Mouse (Mus musculus): ENCODE measurements around the gene Sun3. TPM values are rescaled to one million over a fixed set of nuclear protein-coding genes. Genes with fewer than 3 reads are reported as not detected.
A peak's percentile ranks its signal among the peaks of the same experiment; 100 is the strongest.

Sun3 gene
- 0.22 TPM in 2 replicates for polyA plus RNA-seq (2015; fragmentation: Nextera tagmentation; extraction: Ambion mirVana)

DNA sequence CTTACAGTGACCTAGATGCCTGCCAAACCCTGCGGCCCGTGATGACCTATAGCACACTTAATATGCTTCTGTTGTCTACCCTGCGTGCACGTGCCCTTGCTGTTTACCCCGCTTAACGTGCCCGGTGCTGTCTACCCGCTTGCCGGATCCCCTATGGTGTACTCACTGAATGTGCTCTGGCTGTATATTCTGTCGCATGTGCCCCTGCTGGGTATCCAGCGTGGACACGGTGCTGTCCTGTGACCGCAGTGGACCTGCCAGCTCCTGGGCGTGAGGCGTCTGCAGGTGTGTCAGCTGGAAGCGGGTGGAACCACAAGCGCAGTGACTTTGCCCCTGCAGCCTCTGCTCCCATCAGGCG, at the start of gene Sun3:
Gene Sun3 (minus strand): TSS at position 289 of the 358 bp plus-strand sequence.
- H3K4me3 ChIP-seq (replicated peaks) = peak within 1 kb of the TSS; percentile 50
- no peak within 1 kb of the TSS for H3K9ac ChIP-seq
- peak within 1 kb of the TSS; percentile 93 for H3K4me2 ChIP-seq
- H3K4me1 ChIP-seq = peaks cover 5% of the 10 kb centered on the region; the same call in 1 of the 2 replicates
- peak; percentile 44; the same call in 1 of the 2 replicates for ATAC-seq (ENCODE audit: insufficient read depth, low FRiP score, low read depth)
- H3K27me3 ChIP-seq (replicated peaks) = no peaks in the 10 kb centered on the region
- H3K27ac ChIP-seq = no peak within 1 kb of the TSS
- under 1% methylated on average over 18 of the region's 18 CpGs for WGBS
- no peaks in the 10 kb centered on the region for H3K9me3 ChIP-seq
- H3K36me3 ChIP-seq = no peaks in the 10 kb centered on the region

DNA sequence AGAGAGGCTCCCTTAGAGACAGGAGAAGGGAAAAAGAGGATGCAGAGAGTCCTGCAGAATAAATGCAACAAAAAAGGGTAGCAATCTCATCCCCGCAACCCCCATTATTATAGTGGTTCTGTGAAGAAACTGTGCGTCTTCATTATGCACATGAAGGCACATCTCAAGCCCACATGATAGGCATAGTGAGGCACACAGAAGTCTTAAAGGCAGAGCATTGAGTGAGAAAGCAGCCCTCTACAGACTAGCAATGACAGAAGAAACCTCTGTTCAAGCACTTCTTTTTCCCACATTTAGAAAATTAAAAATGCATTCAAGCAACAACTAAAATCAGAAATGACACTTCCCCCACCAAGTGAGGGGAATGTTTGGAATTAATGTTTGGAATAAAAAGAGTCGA, 27.7 kb upstream of the Sun3 start:
- no peak overlapping the region for H3K4me3 ChIP-seq (replicated peaks)
- no peak for ATAC-seq (ENCODE audit: insufficient read depth, low FRiP score, low read depth)
- WGBS = 90% methylated on average over 3 of the region's 3 CpGs
- no peak overlapping the region for H3K27ac ChIP-seq
- H3K27me3 ChIP-seq (replicated peaks) = no peaks in the 10 kb centered on the region
- no peak overlapping the region for H3K9ac ChIP-seq
- H3K4me2 ChIP-seq = no peak overlapping the region
- no peaks in the 10 kb centered on the region for H3K36me3 ChIP-seq
- H3K9me3 ChIP-seq = no peaks in the 10 kb centered on the region
- no peaks in the 10 kb centered on the region for H3K4me1 ChIP-seq

DNA sequence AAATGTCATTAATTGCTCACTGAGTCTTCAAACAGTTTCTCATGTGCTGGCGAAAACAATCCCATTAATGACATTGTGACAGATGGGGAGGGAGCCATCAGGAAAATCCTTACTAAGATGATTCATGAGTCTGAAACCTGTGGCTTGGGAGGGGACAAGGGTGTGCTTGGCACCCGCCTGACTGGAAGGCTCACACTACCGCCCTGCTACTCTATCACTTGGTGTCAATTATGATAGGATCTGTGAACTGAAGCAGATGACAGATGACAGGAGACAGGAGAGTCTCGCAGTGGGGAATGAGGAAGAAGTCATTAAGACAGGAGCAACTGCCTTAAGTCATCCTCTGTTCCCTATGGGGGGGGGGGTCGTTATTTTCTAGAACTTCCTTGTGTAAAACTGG, 11.7 kb upstream of the Sun3 start:
- no peaks in the 10 kb centered on the region for H3K27me3 ChIP-seq (replicated peaks)
- WGBS = 42% methylated on average over 5 of the region's 5 CpGs
- no peak overlapping the region for H3K4me3 ChIP-seq (replicated peaks)
- H3K9ac ChIP-seq = no peak overlapping the region
- H3K4me2 ChIP-seq = no peak overlapping the region
- H3K9me3 ChIP-seq = no peaks in the 10 kb centered on the region
- peak; percentile 63; the same call in 1 of the 2 replicates for ATAC-seq (ENCODE audit: insufficient read depth, low FRiP score, low read depth)
- H3K36me3 ChIP-seq = no peaks in the 10 kb centered on the region
- H3K4me1 ChIP-seq = no peaks in the 10 kb centered on the region
- no peak overlapping the region for H3K27ac ChIP-seq

DNA sequence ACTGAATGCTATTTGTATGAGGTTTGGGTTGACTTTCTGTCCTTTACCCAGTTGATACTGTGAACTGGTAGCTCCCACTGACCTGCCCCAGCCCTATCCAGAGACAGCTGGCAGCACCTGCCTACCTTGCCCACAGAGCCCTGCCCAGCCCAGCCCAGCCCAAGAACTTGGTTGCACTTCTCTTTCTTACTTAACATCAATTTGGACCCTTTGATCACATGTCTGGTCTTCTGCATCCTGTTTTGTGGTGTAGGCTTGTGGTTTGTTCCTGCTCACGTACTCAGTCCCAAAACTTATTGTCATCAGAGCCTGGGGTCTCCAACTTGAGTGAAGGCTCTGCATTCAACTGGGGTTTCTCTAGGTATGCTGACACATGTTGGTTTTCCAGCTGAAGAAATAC, 11.2 kb upstream of the Sun3 start:
- Histone ChIP-seq H3K36me3 (no peaks in the 10 kb centered on the region), H3K4me3 (replicated peaks) (no peak overlapping the region), H3K9ac (no peak overlapping the region), H3K27me3 (replicated peaks) (no peaks in the 10 kb centered on the region), H3K4me1 (no peaks in the 10 kb centered on the region), H3K27ac (no peak overlapping the region), H3K4me2 (no peak overlapping the region), H3K9me3 (no peaks in the 10 kb centered on the region)
- ATAC-seq (ENCODE audit: insufficient read depth, low FRiP score, low read depth) = no peak
- 66% methylated on average over 1 of the region's 1 CpGs for WGBS

DNA sequence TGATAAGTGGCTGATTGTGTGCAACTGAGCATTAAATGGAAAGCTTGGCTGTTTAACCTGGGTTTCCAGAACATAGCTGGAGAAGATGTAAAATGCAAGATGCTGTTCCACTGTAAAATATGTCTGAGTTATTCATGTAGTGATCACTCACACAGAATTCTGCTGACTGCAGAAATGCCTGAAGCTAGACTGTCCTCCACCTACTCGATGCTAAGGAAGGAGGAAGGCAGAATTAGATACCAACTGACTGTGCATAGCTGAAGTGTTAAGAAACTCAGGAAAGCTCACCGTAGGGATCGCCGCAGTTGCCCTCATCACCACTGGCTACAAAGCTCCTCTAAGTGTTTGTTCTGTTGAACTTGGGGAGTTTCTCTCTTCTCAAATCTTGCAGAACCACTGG, 8.9 kb upstream of the Sun3 start:
- no peak for ATAC-seq (ENCODE audit: insufficient read depth, low FRiP score, low read depth)
- Histone ChIP-seq H3K9me3 (no peaks in the 10 kb centered on the region), H3K4me2 (no peak overlapping the region), H3K4me3 (replicated peaks) (no peak overlapping the region), H3K4me1 (no peaks in the 10 kb centered on the region), H3K36me3 (no peaks in the 10 kb centered on the region), H3K27me3 (replicated peaks) (no peaks in the 10 kb centered on the region), H3K9ac (no peak overlapping the region), H3K27ac (no peak overlapping the region)
- 93% methylated on average over 4 of the region's 4 CpGs for WGBS

DNA sequence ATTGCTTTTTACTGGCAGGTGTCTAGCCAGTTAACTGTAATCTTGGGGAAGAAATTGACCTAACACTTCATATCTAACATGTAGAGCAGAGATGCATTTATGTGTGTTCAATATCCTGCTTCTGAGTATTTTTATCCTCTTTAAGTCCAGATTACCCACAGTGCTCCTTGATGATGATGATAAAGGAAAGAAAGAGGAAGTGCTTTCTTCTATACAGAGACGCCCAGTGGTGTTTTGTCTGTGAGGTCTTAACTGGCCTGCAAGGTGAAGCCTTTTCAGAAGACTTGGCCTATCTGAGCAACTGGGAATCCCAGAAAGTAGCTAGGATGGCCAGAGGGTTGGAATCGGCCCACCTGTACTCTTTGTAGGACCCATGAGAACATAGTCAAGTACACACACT, 8.1 kb upstream of the Sun3 start:
- 88% methylated on average over 2 of the region's 2 CpGs for WGBS

DNA sequence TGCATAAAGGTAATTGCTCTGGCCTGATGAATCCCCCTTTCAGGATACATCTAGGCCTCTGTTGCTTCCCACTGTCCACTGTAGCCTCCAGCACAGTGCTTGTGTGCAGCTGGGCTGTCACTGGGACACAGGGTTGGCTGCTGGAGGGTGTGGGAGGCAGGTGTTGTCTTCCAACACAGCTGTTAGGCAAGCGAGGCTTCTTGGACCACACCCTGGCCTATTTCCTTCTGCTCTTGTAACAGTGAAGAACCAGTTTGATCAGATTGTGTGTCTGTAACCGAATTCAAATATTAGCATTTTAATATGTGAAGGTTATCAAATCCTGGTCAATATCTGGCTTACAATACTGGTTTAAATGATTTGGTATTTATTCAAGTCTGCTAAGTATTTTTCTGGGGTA, 3.1 kb upstream of the Sun3 start:
- Histone ChIP-seq H3K4me1 (peaks cover 5% of the 10 kb centered on the region; the same call in 1 of the 2 replicates), H3K9me3 (no peaks in the 10 kb centered on the region), H3K36me3 (no peaks in the 10 kb centered on the region), H3K27me3 (replicated peaks) (no peaks in the 10 kb centered on the region), H3K4me2 (no peak overlapping the region), H3K4me3 (replicated peaks) (no peak overlapping the region), H3K27ac (no peak overlapping the region), H3K9ac (no peak overlapping the region)
- no peak for ATAC-seq (ENCODE audit: insufficient read depth, low FRiP score, low read depth)
- WGBS = 50% methylated on average over 2 of the region's 2 CpGs

More for the DNA sequence above, 8.1 kb upstream of the Sun3 start:
- no peak for ATAC-seq (ENCODE audit: insufficient read depth, low FRiP score, low read depth)
- no peaks in the 10 kb centered on the region for H3K36me3 ChIP-seq
- no peaks in the 10 kb centered on the region for H3K4me1 ChIP-seq
- no peak overlapping the region for H3K27ac ChIP-seq
- H3K27me3 ChIP-seq (replicated peaks) = no peaks in the 10 kb centered on the region
- H3K4me2 ChIP-seq = no peak overlapping the region
- H3K9ac ChIP-seq = no peak overlapping the region
- no peak overlapping the region for H3K4me3 ChIP-seq (replicated peaks)
- H3K9me3 ChIP-seq = no peaks in the 10 kb centered on the region

DNA sequence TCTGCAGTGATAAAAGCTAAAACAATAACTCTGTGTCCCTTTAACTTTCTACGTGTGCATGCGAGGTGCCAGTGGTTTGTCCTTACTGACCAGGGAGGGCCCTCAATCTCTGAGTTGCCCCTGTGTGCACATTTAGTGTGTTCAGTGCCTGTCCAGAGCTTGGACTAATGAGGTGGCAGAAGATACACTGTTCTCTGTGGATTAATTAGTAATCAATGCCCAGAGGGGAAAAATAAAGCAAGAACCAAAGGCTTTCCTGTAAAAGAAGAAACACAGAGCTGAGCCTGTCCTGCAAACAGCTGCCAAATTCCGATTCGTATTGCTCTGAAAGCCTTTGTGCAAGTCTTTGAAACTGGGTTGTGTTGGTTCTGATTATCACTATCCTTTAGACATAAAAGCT, 1.4 kb upstream of the Sun3 start:
- 73% methylated on average over 4 of the region's 4 CpGs for WGBS
- no peak overlapping the region for H3K27ac ChIP-seq
- no peak for ATAC-seq (ENCODE audit: insufficient read depth, low FRiP score, low read depth)

DNA sequence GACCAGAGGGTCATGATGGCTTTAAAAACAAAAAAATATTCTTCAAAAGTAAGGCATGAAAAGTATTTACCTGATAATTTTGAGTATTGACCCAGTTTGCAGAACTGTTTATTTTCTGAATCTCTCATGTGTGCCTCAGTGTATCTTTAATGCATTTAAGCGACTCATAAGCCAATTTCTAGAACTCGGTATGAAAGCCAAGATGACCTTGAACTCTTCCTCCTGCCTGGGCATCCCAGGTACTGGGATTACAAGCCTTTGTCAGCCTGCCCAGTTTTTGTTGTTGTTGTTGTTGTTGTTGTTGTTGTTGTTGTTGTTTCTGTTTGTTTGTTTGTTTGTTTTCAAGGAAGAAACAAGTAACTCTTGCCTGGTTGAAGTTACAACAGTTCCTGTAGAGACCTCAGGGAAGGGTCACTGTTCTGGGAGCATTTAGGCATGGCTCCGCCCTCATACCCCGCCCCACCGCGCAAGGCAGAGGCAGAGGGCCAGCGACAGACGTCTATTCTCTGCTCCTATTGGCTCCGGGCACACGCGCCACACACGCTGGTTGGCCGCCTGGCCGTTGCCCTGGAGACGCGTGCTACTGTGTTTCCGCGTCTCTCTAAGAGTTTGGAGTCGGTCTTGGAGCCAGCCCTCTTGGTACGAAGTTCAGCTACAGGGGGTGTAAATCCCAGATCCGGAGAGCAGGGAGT, 634 bp downstream of the Sun3 start, which contains the start of gene Gm11992:
Gene Gm11992 (plus strand): TSS at position 584 of the 692 bp plus-strand sequence.
- Histone ChIP-seq H3K27ac (no peak within 1 kb of the TSS), H3K27me3 (replicated peaks) (no peaks in the 10 kb centered on the region), H3K36me3 (no peaks in the 10 kb centered on the region), H3K4me1 (peaks cover 5% of the 10 kb centered on the region; the same call in 1 of the 2 replicates), H3K4me2 (peak within 1 kb of the TSS; percentile 93), H3K9ac (no peak within 1 kb of the TSS), H3K9me3 (no peaks in the 10 kb centered on the region), H3K4me3 (replicated peaks) (peak within 1 kb of the TSS; percentile 50)
- WGBS = 3% methylated on average over 21 of the region's 21 CpGs
- ATAC-seq (ENCODE audit: insufficient read depth, low FRiP score, low read depth) = peak; percentile 99

More for the DNA sequence above, 1.4 kb upstream of the Sun3 start:
- Histone ChIP-seq H3K4me3 (replicated peaks) (no peak overlapping the region), H3K4me1 (peaks cover 5% of the 10 kb centered on the region; the same call in 1 of the 2 replicates), H3K4me2 (no peak overlapping the region), H3K36me3 (no peaks in the 10 kb centered on the region), H3K9ac (no peak overlapping the region), H3K27me3 (replicated peaks) (no peaks in the 10 kb centered on the region), H3K9me3 (no peaks in the 10 kb centered on the region)

DNA sequence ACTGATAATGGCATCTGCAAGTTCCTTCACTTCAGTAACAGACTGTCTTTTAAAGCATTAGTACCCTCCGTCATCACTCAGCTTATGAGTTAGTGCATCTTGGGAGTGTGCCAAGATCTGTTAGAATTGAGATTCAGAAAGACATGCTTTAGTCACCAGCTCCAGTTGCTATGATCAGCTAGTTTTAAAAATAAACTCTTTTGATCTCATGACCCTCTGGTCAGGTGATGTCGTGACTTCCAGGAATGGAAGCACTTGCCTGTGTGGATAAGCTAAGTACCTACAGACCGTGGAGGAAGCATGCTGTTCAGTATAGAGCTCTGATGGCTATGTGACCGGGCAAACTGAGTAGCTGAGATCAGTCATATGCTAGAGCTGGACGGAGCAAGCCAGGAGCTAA, 1.7 kb downstream of the Sun3 start:
- Histone ChIP-seq H3K4me3 (replicated peaks) (no peak overlapping the region), H3K4me2 (no peak overlapping the region), H3K9me3 (no peaks in the 10 kb centered on the region), H3K4me1 (peaks cover 5% of the 10 kb centered on the region; the same call in 1 of the 2 replicates), H3K9ac (no peak overlapping the region), H3K27me3 (replicated peaks) (no peaks in the 10 kb centered on the region), H3K36me3 (no peaks in the 10 kb centered on the region), H3K27ac (no peak overlapping the region)
- no peak for ATAC-seq (ENCODE audit: insufficient read depth, low FRiP score, low read depth)
- 71% methylated on average over 5 of the region's 5 CpGs for WGBS

DNA sequence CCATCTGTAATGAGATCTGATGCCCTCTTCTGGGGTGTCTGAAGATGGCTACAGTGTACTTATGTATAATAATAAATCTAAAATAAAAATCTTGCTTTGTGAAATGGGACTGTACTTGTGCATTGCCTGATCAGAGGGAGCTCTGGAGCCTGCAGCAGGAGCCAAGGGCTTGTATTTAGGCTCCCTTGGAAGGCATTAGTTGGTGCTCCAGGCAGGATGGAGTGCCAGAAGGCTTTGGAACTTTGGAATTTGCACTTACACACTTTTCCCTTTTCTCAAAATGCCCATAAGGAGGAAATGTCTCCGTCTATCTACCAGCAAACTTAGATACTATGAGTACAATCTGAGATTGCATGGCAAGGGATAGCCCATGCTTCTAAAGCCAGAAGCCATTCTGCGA, 2.2 kb downstream of the Sun3 start:
- H3K9me3 ChIP-seq = no peaks in the 10 kb centered on the region

DNA sequence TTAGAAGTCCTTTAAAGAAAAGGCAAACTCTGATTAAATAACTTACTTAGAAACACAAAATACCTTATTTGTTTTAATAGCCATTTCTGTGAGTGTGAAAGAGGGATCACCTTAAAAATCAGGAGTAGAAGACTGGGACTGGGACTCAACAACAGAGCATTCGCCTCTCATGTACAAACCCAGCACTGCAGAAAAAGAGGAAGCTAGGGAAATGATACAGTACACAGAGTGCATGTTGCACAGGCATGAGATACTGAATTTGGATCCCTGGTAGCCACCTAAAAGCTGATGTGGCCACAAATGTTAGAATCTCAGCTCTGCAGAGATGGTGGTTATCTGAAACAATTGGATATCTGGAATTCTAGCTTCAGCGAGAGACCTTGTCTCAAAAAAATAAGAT, 17.3 kb downstream of the Sun3 start:
- H3K9ac ChIP-seq = no peak overlapping the region
- H3K4me3 ChIP-seq (replicated peaks) = no peak overlapping the region
- H3K27me3 ChIP-seq (replicated peaks) = no peaks in the 10 kb centered on the region
- H3K4me2 ChIP-seq = no peak overlapping the region
- 91% methylated on average over 2 of the region's 2 CpGs for WGBS
- H3K27ac ChIP-seq = no peak overlapping the region
- no peaks in the 10 kb centered on the region for H3K4me1 ChIP-seq
- H3K9me3 ChIP-seq = no peaks in the 10 kb centered on the region
- H3K36me3 ChIP-seq = no peaks in the 10 kb centered on the region
- ATAC-seq (ENCODE audit: insufficient read depth, low FRiP score, low read depth) = no peak

More for the DNA sequence above, 2.2 kb downstream of the Sun3 start:
- H3K4me1 ChIP-seq = peaks cover 5% of the 10 kb centered on the region; the same call in 1 of the 2 replicates
- H3K27ac ChIP-seq = no peak overlapping the region
- H3K4me3 ChIP-seq (replicated peaks) = no peak overlapping the region
- 92% methylated on average over 2 of the region's 2 CpGs for WGBS
- no peaks in the 10 kb centered on the region for H3K27me3 ChIP-seq (replicated peaks)
- H3K9ac ChIP-seq = no peak overlapping the region
- H3K36me3 ChIP-seq = no peaks in the 10 kb centered on the region
- ATAC-seq (ENCODE audit: insufficient read depth, low FRiP score, low read depth) = no peak
- no peak overlapping the region for H3K4me2 ChIP-seq

All from stomach, embryonic 15.5 days (tissue).